Comparison of ENCODE assay signal across 8 mouse cellular contexts in the genomic region with DNA sequence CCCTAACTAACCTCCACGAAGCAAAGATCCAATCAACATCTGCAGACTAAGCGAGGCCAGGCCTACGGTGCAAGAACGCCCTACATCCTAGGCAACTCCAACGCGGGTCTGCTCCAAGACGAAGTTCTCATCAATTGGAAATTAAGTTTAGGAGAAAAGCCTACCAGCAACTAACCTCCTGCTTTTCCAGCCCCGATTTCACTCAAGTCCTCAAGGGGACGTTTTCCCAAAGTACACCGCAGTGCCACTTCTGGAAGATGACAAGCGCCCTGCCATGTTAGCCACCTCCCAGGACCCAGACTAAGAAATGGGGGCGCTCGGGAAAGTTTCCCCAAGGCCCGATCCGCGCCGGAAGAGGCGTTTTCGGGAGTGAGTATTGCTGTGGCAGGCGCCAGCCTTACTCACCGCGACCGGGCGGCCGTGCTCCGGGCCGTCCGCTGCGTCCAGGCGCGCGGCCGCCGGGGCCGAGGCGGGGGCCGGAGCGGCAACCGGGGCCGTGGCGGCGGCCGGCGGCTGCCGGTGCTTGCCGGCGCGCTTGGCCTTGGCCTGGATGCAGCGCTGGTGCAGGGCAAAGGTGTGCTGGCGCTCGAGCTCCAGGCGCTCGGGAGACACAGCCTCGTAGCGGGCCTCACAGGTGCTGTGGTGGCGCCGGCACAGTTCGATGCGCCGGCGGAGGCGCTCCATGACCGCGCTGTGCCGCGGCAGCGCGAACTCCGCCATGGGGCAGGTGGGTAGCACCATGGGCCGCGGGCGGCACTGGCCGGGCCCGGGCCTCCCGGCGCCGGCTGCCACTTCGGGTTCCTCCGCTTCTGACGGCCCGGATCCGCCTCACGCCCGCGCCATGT. TPM values are rescaled to one million over a fixed set of nuclear protein-coding genes. Genes with fewer than 3 reads are reported as not detected.
DNase-seq lines count a peak whose midpoint lies in the region; ATAC-seq and TF ChIP-seq lines count a peak whose summit lies in the region.

No protein-coding gene starts in this region.

- peak overlapping the region; percentile 83 for H3K4me3 ChIP-seq in embryonic facial prominence, embryonic 15.5 days (replicated peaks)
- peak overlapping the region; percentile 92 for H3K4me3 ChIP-seq in heart, postnatal 0 days (ENCODE audit: low read depth, low read length)
- H3K4me3 ChIP-seq in lung, adult 2 months (replicated peaks; ENCODE audit: extremely low read depth, low read depth, low read length): peak overlapping the region; percentile 76
- peak overlapping the region; percentile 79 for H3K4me3 ChIP-seq in olfactory bulb, adult 2 months (ENCODE audit: insufficient read depth, low read depth, low read length)

- peak overlapping the region; percentile 98 for H3K9ac ChIP-seq in embryonic facial prominence, embryonic 15.5 days
- peak overlapping the region; percentile 98 for H3K9ac ChIP-seq in heart, postnatal 0 days (replicated peaks; ENCODE audit: low read depth, low read length)

- H3K27me3 ChIP-seq in embryonic facial prominence, embryonic 15.5 days: no peaks in the 10 kb centered on the region
- H3K27me3 ChIP-seq in heart, postnatal 0 days (ENCODE audit: control insufficient read depth, insufficient read depth, low read length): no peaks in the 10 kb centered on the region

- peak overlapping the region; percentile 61 for H3K4me2 ChIP-seq in embryonic facial prominence, embryonic 15.5 days (replicated peaks)
- peak overlapping the region; percentile 67 for H3K4me2 ChIP-seq in heart, postnatal 0 days (ENCODE audit: low read depth, low read length)

- H3K36me3 ChIP-seq in embryonic facial prominence, embryonic 15.5 days: peaks cover 26% of the 10 kb centered on the region
- peaks cover 17% of the 10 kb centered on the region for H3K36me3 ChIP-seq in heart, postnatal 0 days (replicated peaks; ENCODE audit: control insufficient read depth, insufficient read depth, low read length)

- peak; percentile 82 for ATAC-seq in embryonic facial prominence, embryonic 15.5 days (ENCODE audit: insufficient number of reproducible peaks, low FRiP score, low TSS enrichment, low read depth)
- peak; percentile 67 for ATAC-seq in heart, postnatal 0 days (ENCODE audit: insufficient read depth, low read depth)

- DNase-seq in CD8-positive naive resting alpha-beta T cell, adult 2 months (ENCODE audit: low read depth in 2 of 2, low spot score in 2 of 2): peak; percentile 23 to 35
- peak; percentile 76 for DNase-seq in ZHBTc4 (ENCODE audit: low read depth, low spot score)
- peak; percentile 57 for DNase-seq in heart, postnatal 0 days (ENCODE audit: low spot score)
- DNase-seq in kidney, postnatal 14 days: peak; percentile 66
- DNase-seq in lung, adult 2 months: peak; percentile 71
- peak; percentile 46 for DNase-seq in urinary bladder, postnatal 25 days (ENCODE audit: low spot score)

- no peak for TF ChIP-seq EP300 in heart, postnatal 0 days (IDR thresholded peaks at IDR 0.05; ENCODE audit: low read depth)

- no peak for TF ChIP-seq POLR2A in lung, adult 2 months (IDR thresholded peaks at IDR 0.05; ENCODE audit: borderline replicate concordance, extremely low read depth, low read depth, low read length)
- TF ChIP-seq POLR2A in olfactory bulb, adult 2 months (IDR thresholded peaks at IDR 0.05; ENCODE audit: insufficient read depth, low read depth, low read length): no peak; the same call in 1 of the 2 replicates

- TF ChIP-seq CTCF in heart, postnatal 0 days (IDR thresholded peaks at IDR 0.05; ENCODE audit: low read depth): no peak
- no peak for TF ChIP-seq CTCF in lung, adult 2 months (IDR thresholded peaks at IDR 0.05; ENCODE audit: insufficient read depth, low read length)
- no peak for TF ChIP-seq CTCF in olfactory bulb, adult 2 months (IDR thresholded peaks at IDR 0.05; ENCODE audit: insufficient read depth, low read depth, low read length)

- no peaks in the 10 kb centered on the region for H3K9me3 ChIP-seq in embryonic facial prominence, embryonic 15.5 days (replicated peaks)
- H3K9me3 ChIP-seq in heart, postnatal 0 days (replicated peaks; ENCODE audit: control insufficient read depth, low read length): no peaks in the 10 kb centered on the region

- peaks cover 21% of the 10 kb centered on the region for H3K4me1 ChIP-seq in embryonic facial prominence, embryonic 15.5 days
- H3K4me1 ChIP-seq in heart, postnatal 0 days (ENCODE audit: control insufficient read depth, insufficient read depth): peaks cover 26% of the 10 kb centered on the region
- H3K4me1 ChIP-seq in lung, adult 2 months (ENCODE audit: control insufficient read depth, insufficient read depth, low read length): peaks cover 10% of the 10 kb centered on the region
- peaks cover 5% of the 10 kb centered on the region; the same call in 1 of the 2 replicates for H3K4me1 ChIP-seq in olfactory bulb, adult 2 months (ENCODE audit: control insufficient read depth, insufficient read depth, low read length)

- WGBS in embryonic facial prominence, embryonic 15.5 days: under 1% methylated on average over 77 of the region's 85 CpGs
- WGBS in heart, postnatal 0 days: under 1% methylated on average over 74 of the region's 85 CpGs
- WGBS in lung, adult 2 months: under 1% methylated on average over 85 of the region's 85 CpGs
- WGBS in olfactory bulb, adult 2 months: under 1% methylated on average over 85 of the region's 85 CpGs

- H3K27ac ChIP-seq in embryonic facial prominence, embryonic 15.5 days (replicated peaks): peak overlapping the region; percentile 98
- H3K27ac ChIP-seq in heart, postnatal 0 days (ENCODE audit: low read depth): peak overlapping the region; percentile 98
- H3K27ac ChIP-seq in olfactory bulb, adult 2 months (ENCODE audit: insufficient read depth, low read depth, low read length): peak overlapping the region; percentile 87

RNA-seq across cellular contexts. Expression of gene Maml1, which starts 0.6 kb away (rescaled TPM):
- 5.8 and 6.9 TPM in 2 replicates for polyA plus RNA-seq in embryonic facial prominence, embryonic 15.5 days (2015; fragmentation: Nextera tagmentation; extraction: Ambion mirVana)
- total RNA-seq in heart, postnatal 0 days (2014; rRNA removed; ENCODE audit: low replicate concordance): 10.4 and 18.2 TPM in 2 replicates
- polyA plus RNA-seq in heart, postnatal 0 days (2015; fragmentation: Nextera tagmentation; extraction: Ambion mirVana): 1.9 and 2.2 TPM in 2 replicates
- polyA plus RNA-seq in lung, adult 2 months (2012; rRNA removed): 19.5 and 22.5 TPM in 2 replicates
- not detected in 2 replicates for polyA plus RNA-seq in olfactory bulb, adult 2 months (2012; ENCODE audit: insufficient read depth, insufficient read length, low replicate concordance, missing spikeins)

RNA-seq across cellular contexts. Expression of gene Canx, which starts 33.9 kb away (rescaled TPM):
- 284 and 286 TPM in 2 replicates for polyA plus RNA-seq in embryonic facial prominence, embryonic 15.5 days (2015; fragmentation: Nextera tagmentation; extraction: Ambion mirVana)
- total RNA-seq in heart, postnatal 0 days (2014; rRNA removed; ENCODE audit: low replicate concordance): 120 and 167 TPM in 2 replicates
- 159 and 168 TPM in 2 replicates for polyA plus RNA-seq in heart, postnatal 0 days (2015; fragmentation: Nextera tagmentation; extraction: Ambion mirVana)
- 38.3 and 62.3 TPM in 2 replicates for polyA plus RNA-seq in lung, adult 2 months (2012; rRNA removed)
- polyA plus RNA-seq in olfactory bulb, adult 2 months (2012; ENCODE audit: insufficient read depth, insufficient read length, low replicate concordance, missing spikeins): 193 and 359 TPM in 2 replicates

RNA-seq across cellular contexts. Expression of gene Ltc4s, which starts 53.1 kb away (rescaled TPM):
- 2.5 and 4.0 TPM in 2 replicates for polyA plus RNA-seq in embryonic facial prominence, embryonic 15.5 days (2015; fragmentation: Nextera tagmentation; extraction: Ambion mirVana)
- total RNA-seq in heart, postnatal 0 days (2014; rRNA removed; ENCODE audit: low replicate concordance): 5.1 TPM in 1 of 2 replicates, not detected in the other
- polyA plus RNA-seq in heart, postnatal 0 days (2015; fragmentation: Nextera tagmentation; extraction: Ambion mirVana): 2.2 TPM in 2 replicates
- 106 and 119 TPM in 2 replicates for polyA plus RNA-seq in lung, adult 2 months (2012; rRNA removed)
- not detected in 2 replicates for polyA plus RNA-seq in olfactory bulb, adult 2 months (2012; ENCODE audit: insufficient read depth, insufficient read length, low replicate concordance, missing spikeins)

Comparison
In these comparisons a context has a peak if more than half of its experiments do, and no peak if none do; other contexts are left out.
1. Peak in every context shown above with its lines: DNase-seq, ATAC-seq, H3K4me3 ChIP-seq and H3K27ac ChIP-seq.
2. RNA of gene Ltc4s, which starts 53.1 kb away (polyA plus RNA-seq): 106 to 119 TPM in lung, adult 2 months; 2.5 to 4.0 TPM in embryonic facial prominence, embryonic 15.5 days, 2.2 TPM in heart, postnatal 0 days and not detected in olfactory bulb, adult 2 months; every median in the first group is over 10 times any median in the second.